Mouse (Mus musculus) urinary bladder, postnatal 14 days (tissue): ENCODE measurements around the gene Vwa1.
"Not testable (repeated sequence)": the region's sequence is repeated elsewhere in the genome, so short reads cannot be mapped to it uniquely, and the experiment has no call there.

Experiments
- DNase-seq: peaks from one replicate; pipeline ENCODE4 v3.0.0; 2021; ENCODE audit warnings: low spot score

Vwa1 gene

GRCm38 (mm10) chr4:155744474-155744873 lies 30.0 kb downstream of the Vwa1 start:
- DNase-seq, result no peak

GRCm38 (mm10) chr4:155742684-155743083 lies 31.8 kb downstream of the Vwa1 start:
- DNase-seq, result no peak

- DNase-seq, result not testable (repeated sequence)
Observed at GRCm38 (mm10) chr4:155740681-155741080, 33.8 kb downstream of the Vwa1 start.

GRCm38 (mm10) chr4:155739741-155740636 lies 34.5 kb downstream of the Vwa1 start:
- DNase-seq, result no peak

GRCm38 (mm10) chr4:155739152-155739551 lies 35.3 kb downstream of the Vwa1 start:
- no peak for DNase-seq

GRCm38 (mm10) chr4:155738262-155738661 lies 36.2 kb downstream of the Vwa1 start:
- DNase-seq, result no peak

GRCm38 (mm10) chr4:155736421-155736820 lies 38.1 kb downstream of the Vwa1 start:
- no peak for DNase-seq

GRCm38 (mm10) chr4:155735788-155736187 lies 38.7 kb downstream of the Vwa1 start:
- no peak for DNase-seq

- peak; percentile 29 for DNase-seq
Observed at GRCm38 (mm10) chr4:155734951-155735702, 39.4 kb downstream of the Vwa1 start.

GRCm38 (mm10) chr4:155734350-155734941 lies 40.1 kb downstream of the Vwa1 start, which contains the start of gene Tmem240:
Gene Tmem240 (plus strand): TSS chr4:155734800.
- DNase-seq, result peak; percentile 90

GRCm38 (mm10) chr4:155733267-155733666 lies 41.2 kb downstream of the Vwa1 start:
- DNase-seq, result no peak

GRCm38 (mm10) chr4:155727993-155728392 lies 46.5 kb downstream of the Vwa1 start:
- no peak for DNase-seq

- DNase-seq, result no peak
Observed at GRCm38 (mm10) chr4:155721668-155722083, 52.8 kb downstream of the Vwa1 start.
